Mouse (Mus musculus) intestine, embryonic 15.5 days (tissue): ENCODE data around the gene Sqor. TPM values are rescaled to one million over a fixed set of nuclear protein-coding genes. Genes with fewer than 3 reads are reported as not detected.

Source experiments
- ATAC-seq: fragments of 200-750 bp; cut with Nextera tagmentation; 2 replicates; pipeline ENCODE4 v1.8.0; 2017; ENCODE audit warnings: moderate TSS enrichment, moderate library complexity
- H3K27ac ChIP-seq: fragments of 300-500 bp; sonication (generic); 2 replicates; pipeline ENCODE4 v1.5.1; 2015; ENCODE audit warnings: mild to moderate bottlenecking, inconsistent platforms
- H3K27me3 ChIP-seq: fragments of 300-500 bp; sonication (generic); replicated peaks from 2 replicates; pipeline ENCODE4 v1.6.1; 2015; ENCODE audit warnings: inconsistent platforms
- H3K36me3 ChIP-seq: fragments of 300-500 bp; sonication (generic); 2 replicates; pipeline ENCODE4 v1.6.1; 2015; ENCODE audit warnings: inconsistent platforms
- H3K4me1 ChIP-seq: fragments of 300-500 bp; sonication (generic); replicated peaks from 2 replicates; pipeline ENCODE4 v1.6.1; 2015; ENCODE audit warnings: inconsistent platforms
- H3K4me2 ChIP-seq: fragments of 300-500 bp; sonication (generic); replicated peaks from 2 replicates; pipeline ENCODE4 v1.6.1; 2015; ENCODE audit warnings: mild to moderate bottlenecking, inconsistent platforms
- H3K4me3 ChIP-seq: fragments of 300-500 bp; sonication (generic); replicated peaks from 2 replicates; pipeline ENCODE4 v1.5.1; 2015; ENCODE audit warnings: inconsistent platforms
- H3K9ac ChIP-seq: fragments of 300-500 bp; sonication (generic); 2 replicates; pipeline ENCODE4 v1.6.1; 2015; ENCODE audit warnings: inconsistent platforms
- H3K9me3 ChIP-seq: fragments of 300-500 bp; sonication (generic); 2 replicates; pipeline ENCODE4 v1.6.1; 2016; ENCODE audit warnings: inconsistent platforms
- WGBS: fragments of 180-500 bp; shearing (Covaris S2); methylation state at CpG from one replicate; pipeline ENCODE4 v1.1.7; 2015; 5-methylcytosine and 5-hydroxymethylcytosine counted together
- polyA plus RNA-seq: library from polyadenylated mRNA; unstranded; fragments of >200 nt; fragmentation: Nextera tagmentation; extraction: Ambion mirVana; gene quantifications from 2 replicates; pipeline ENCODE4 v1.2.1, GENCODE M21; 2015

Gene Sqor
- polyA plus RNA-seq, result 25.7 and 27.3 TPM in 2 replicates

GRCm38 (mm10) chr2:122765071-122765793, at the start of gene Sqor:
TSS of gene Sqor (plus strand) at chr2:122765237.
- H3K36me3 ChIP-seq, result no peaks in the 10 kb centered on the region
- H3K9me3 ChIP-seq, result no peaks in the 10 kb centered on the region
- peak within 1 kb of the TSS; percentile 91 for H3K4me2 ChIP-seq
- WGBS, result 1% methylated on average over 46 of the region's 46 CpGs
- H3K9ac ChIP-seq, result peak within 1 kb of the TSS; percentile 54
- ATAC-seq, result peak; percentile 94
- H3K27ac ChIP-seq, result peak within 1 kb of the TSS; percentile 67
- H3K4me3 ChIP-seq, result peak within 1 kb of the TSS; percentile 49
- no peaks in the 10 kb centered on the region for H3K27me3 ChIP-seq
- 0 out of 2 replicates have a peak, but pooled peaks cover 7% of the 10 kb centered on the region for H3K4me1 ChIP-seq

- Histone ChIP-seq H3K9me3 (no peaks in the 10 kb centered on the region), H3K4me3 (no peak overlapping the region), H3K36me3 (no peaks in the 10 kb centered on the region), H3K4me1 (no peaks in the 10 kb centered on the region), H3K9ac (no peak overlapping the region), H3K27me3 (no peaks in the 10 kb centered on the region), H3K27ac (no peak overlapping the region), H3K4me2 (no peak overlapping the region)
- ATAC-seq, result no peak
- WGBS, result 81% methylated on average over 3 of the region's 3 CpGs
Measured at GRCm38 (mm10) chr2:122716301-122716842, 48.7 kb upstream of the Sqor start.

DNA sequence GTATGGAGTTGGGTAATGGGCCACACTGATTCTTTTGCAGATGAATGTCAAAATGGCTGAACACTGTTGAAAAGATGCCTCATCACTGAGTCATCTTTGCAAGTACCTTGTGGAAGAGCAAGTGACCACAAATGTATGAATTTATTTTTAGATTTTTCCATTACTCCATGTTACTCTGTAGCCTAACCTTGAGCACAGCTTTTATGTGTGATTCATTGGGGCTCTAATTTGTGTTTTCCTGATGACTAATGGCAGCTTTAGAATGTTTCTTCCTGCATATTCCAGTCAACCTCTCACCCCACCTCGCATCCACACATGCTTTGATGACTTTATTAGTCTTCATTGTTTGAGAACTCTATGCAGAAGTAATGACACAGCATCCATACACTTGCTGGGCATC, 45.8 kb upstream of the Sqor start:
- Histone ChIP-seq H3K9me3 (no peaks in the 10 kb centered on the region), H3K36me3 (no peaks in the 10 kb centered on the region), H3K27me3 (no peaks in the 10 kb centered on the region), H3K27ac (no peak overlapping the region), H3K4me3 (no peak overlapping the region), H3K4me1 (no peaks in the 10 kb centered on the region), H3K9ac (no peak overlapping the region), H3K4me2 (no peak overlapping the region)
- WGBS, result 53% methylated on average over 1 of the region's 1 CpGs
- no peak for ATAC-seq

DNA sequence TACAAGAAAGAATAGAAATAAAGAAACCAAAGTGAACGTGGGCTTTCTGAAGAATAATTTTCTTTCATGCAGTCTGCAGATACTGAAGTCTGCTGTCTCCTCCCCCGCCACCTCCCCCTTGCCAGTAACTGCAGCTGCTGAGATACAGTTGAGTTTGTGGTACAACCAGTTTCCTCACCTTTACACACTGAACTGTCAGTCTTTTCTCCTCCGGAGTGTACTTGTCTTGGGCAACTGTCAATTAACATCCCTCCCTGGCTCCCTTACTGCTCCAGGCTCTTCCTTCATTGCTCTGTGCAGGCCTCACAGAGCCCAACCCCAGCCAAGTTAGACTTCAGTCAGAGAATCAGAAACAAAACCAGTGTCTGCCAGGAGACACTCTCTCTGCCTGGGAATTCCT, 44.5 kb upstream of the Sqor start:
- H3K4me1 ChIP-seq, result no peaks in the 10 kb centered on the region
- H3K27ac ChIP-seq, result no peak overlapping the region
- H3K36me3 ChIP-seq, result no peaks in the 10 kb centered on the region
- no peaks in the 10 kb centered on the region for H3K9me3 ChIP-seq
- 0 out of 2 replicates have a peak, but pooled peaks have one; percentile 34 for ATAC-seq
- no peak overlapping the region for H3K9ac ChIP-seq
- H3K4me3 ChIP-seq, result no peak overlapping the region
- 64% methylated on average over 3 of the region's 3 CpGs for WGBS
- no peak overlapping the region for H3K4me2 ChIP-seq
- no peaks in the 10 kb centered on the region for H3K27me3 ChIP-seq

GRCm38 (mm10) chr2:122725604-122726003, 39.4 kb upstream of the Sqor start:
- Histone ChIP-seq H3K27ac (no peak overlapping the region), H3K36me3 (no peaks in the 10 kb centered on the region), H3K9ac (no peak overlapping the region), H3K4me1 (no peaks in the 10 kb centered on the region), H3K4me2 (no peak overlapping the region), H3K4me3 (no peak overlapping the region), H3K27me3 (no peaks in the 10 kb centered on the region), H3K9me3 (no peaks in the 10 kb centered on the region)
- 57% methylated on average over 10 of the region's 10 CpGs for WGBS
- ATAC-seq, result no peak

DNA sequence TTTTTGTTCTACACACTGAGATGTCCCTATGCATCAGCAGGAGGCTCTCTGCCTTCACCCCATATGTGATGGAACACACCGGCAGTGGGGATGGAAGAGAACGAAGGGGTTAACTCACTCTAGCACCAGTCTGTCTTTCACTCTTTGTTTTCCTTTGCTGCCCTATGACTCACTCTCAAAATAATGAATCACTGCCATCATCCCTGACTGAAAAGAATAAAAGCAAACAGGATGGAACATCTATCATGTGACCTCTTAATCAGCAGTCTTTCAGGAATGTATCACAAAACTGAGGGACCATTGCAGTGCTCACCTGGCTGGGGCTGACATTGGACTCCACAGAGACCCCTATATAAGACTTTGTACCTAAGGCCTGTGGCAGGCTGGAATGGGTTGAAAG, 33.6 kb upstream of the Sqor start:
- 77% methylated on average over 2 of the region's 2 CpGs for WGBS
- H3K4me1 ChIP-seq, result no peaks in the 10 kb centered on the region
- no peak overlapping the region for H3K9ac ChIP-seq
- no peak overlapping the region for H3K4me2 ChIP-seq
- H3K9me3 ChIP-seq, result no peaks in the 10 kb centered on the region
- 0 out of 2 replicates have a peak, but pooled peaks cover 7% of the 10 kb centered on the region for H3K27me3 ChIP-seq
- H3K27ac ChIP-seq, result no peak overlapping the region
- ATAC-seq, result peak; percentile 28; the same call in 1 of the 2 replicates
- no peak overlapping the region for H3K4me3 ChIP-seq
- no peaks in the 10 kb centered on the region for H3K36me3 ChIP-seq

- Histone ChIP-seq H3K4me3 (peak within 1 kb of the TSS; percentile 92), H3K4me1 (peaks cover 10% of the 10 kb centered on the region; the same call in 1 of the 2 replicates), H3K27ac (peak within 1 kb of the TSS; percentile 94), H3K4me2 (peak within 1 kb of the TSS; percentile 66), H3K9me3 (no peaks in the 10 kb centered on the region), H3K27me3 (0 out of 2 replicates have a peak, but pooled peaks cover 7% of the 10 kb centered on the region), H3K9ac (peak within 1 kb of the TSS; percentile 98), H3K36me3 (0 out of 2 replicates have a peak, but pooled peaks cover 1% of the 10 kb centered on the region)
- under 1% methylated on average over 59 of the region's 59 CpGs for WGBS
- ATAC-seq, result peak; percentile 97
Measured at GRCm38 (mm10) chr2:122737894-122738830, 26.9 kb upstream of the Sqor start, which contains the start of gene Bloc1s6. TSS of gene Bloc1s6 (plus strand) at chr2:122738503.

DNA sequence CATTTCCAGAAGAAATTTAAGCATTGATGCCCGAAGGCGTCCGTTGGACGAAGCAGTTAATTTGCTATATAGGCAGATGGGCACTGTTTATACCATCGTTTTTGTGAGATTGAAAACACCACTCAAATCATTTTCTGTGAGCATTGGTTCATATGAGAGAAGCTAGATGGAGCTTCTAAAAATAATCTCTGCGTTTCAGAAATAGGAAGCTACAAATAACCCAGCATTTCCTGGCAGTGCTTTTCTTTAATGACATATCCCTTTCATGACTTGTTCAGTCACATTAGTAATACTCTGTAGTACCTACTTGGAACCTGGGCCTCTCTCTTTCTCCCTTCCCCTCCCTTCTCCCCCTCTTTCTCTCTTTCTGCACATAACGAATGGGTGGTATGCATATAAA, 26.0 kb upstream of the Sqor start:
- Histone ChIP-seq H3K4me3 (peak overlapping the region; percentile 92), H3K27ac (no peak overlapping the region), H3K4me2 (peak overlapping the region; percentile 66), H3K4me1 (peaks cover 10% of the 10 kb centered on the region; the same call in 1 of the 2 replicates), H3K27me3 (0 out of 2 replicates have a peak, but pooled peaks cover 7% of the 10 kb centered on the region), H3K36me3 (0 out of 2 replicates have a peak, but pooled peaks cover 3% of the 10 kb centered on the region), H3K9me3 (no peaks in the 10 kb centered on the region), H3K9ac (peak overlapping the region; percentile 98)
- 28% methylated on average over 7 of the region's 7 CpGs for WGBS
- ATAC-seq, result no peak

- no peaks in the 10 kb centered on the region for H3K27me3 ChIP-seq
- WGBS, result 88% methylated on average over 9 of the region's 9 CpGs
- H3K4me2 ChIP-seq, result no peak overlapping the region
- no peak overlapping the region for H3K9ac ChIP-seq
- no peak overlapping the region for H3K27ac ChIP-seq
- no peak overlapping the region for H3K4me3 ChIP-seq
- no peaks in the 10 kb centered on the region for H3K9me3 ChIP-seq
- H3K36me3 ChIP-seq, result peaks cover 17% of the 10 kb centered on the region; the same call in 1 of the 2 replicates
- ATAC-seq, result no peak
- no peaks in the 10 kb centered on the region for H3K4me1 ChIP-seq
Measured at GRCm38 (mm10) chr2:122746461-122746860, 18.6 kb upstream of the Sqor start.

DNA sequence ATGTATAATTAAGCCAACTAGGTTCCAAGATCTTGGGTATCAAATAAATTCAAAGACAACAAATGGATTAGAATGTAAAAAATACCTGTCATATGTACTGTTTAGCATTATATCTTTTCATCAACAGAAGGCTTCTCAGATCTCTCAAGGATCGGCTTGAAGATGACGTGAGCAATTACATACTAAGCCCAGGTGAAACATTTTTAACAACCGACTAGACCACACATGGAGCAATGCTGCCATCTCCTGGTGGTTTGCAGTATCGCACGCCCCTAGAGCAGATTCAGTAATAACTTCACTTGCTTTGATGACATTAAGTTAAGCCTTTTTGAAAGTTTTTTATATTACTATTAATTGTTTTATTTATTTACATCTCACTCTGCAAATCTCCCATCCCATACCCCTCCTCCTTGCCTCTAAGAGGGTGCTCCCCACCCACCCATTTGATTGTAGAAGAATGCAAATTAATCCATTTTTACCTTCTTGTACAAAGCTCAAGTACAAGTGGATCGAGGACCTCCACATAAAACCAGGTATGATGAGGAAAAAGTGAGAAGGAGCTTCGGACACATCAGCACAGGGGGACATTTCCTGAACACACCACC, 11.2 kb upstream of the Sqor start:
- H3K9ac ChIP-seq, result no peak overlapping the region
- no peak overlapping the region for H3K4me2 ChIP-seq
- H3K27me3 ChIP-seq, result no peaks in the 10 kb centered on the region
- no peaks in the 10 kb centered on the region for H3K9me3 ChIP-seq
- WGBS, result 13% methylated on average over 7 of the region's 7 CpGs
- peak; percentile 53; the same call in 1 of the 2 replicates for ATAC-seq
- no peak overlapping the region for H3K4me3 ChIP-seq
- H3K27ac ChIP-seq, result no peak overlapping the region
- H3K4me1 ChIP-seq, result no peaks in the 10 kb centered on the region
- no peaks in the 10 kb centered on the region for H3K36me3 ChIP-seq

DNA sequence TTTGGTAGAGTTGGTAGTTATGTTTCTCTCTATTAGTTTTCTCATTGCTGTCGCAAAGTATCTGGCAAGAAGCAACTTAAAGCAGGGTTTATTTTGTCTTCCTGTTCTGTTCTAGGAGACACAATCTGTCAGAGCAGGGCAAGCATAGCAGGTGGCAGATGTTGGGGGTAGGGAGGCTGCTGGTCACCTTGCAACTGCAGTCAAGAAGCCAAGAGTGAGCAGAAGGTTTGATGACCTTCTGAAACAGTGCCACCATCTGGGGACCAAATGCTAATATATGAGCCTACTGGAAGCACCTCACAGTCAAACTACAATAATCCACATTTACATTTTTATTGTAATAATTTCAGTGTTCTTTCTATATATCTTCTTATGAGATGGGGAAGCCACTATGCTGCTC, 5.2 kb upstream of the Sqor start:
- no peak overlapping the region for H3K9ac ChIP-seq
- no peak overlapping the region for H3K4me3 ChIP-seq
- H3K4me1 ChIP-seq, result 0 out of 2 replicates have a peak, but pooled peaks cover 3% of the 10 kb centered on the region
- H3K27ac ChIP-seq, result no peak overlapping the region
- H3K4me2 ChIP-seq, result no peak overlapping the region
- no peaks in the 10 kb centered on the region for H3K27me3 ChIP-seq
- H3K9me3 ChIP-seq, result no peaks in the 10 kb centered on the region
- WGBS, result 91% methylated on average over 1 of the region's 1 CpGs
- no peaks in the 10 kb centered on the region for H3K36me3 ChIP-seq
- no peak for ATAC-seq
